Mouse (Mus musculus) testis, adult 2 months (tissue): ENCODE results near the gene Stat2. TPM values are rescaled to one million over a fixed set of nuclear protein-coding genes. Genes with fewer than 3 reads are reported as not detected.
"Not testable (repeated sequence)": the region's sequence is repeated elsewhere in the genome, so short reads cannot be mapped to it uniquely, and the experiment has no call there.

Source experiments
- H3K27ac ChIP-seq: fragments of 200-500 bp; 2 replicates; pipeline ENCODE4 v1.5.1; 2012; ENCODE audit warnings: low read depth, low read length; ENCODE audit not compliant: control insufficient read depth, insufficient read depth
- H3K27me3 ChIP-seq: fragments of 200-500 bp; 2 replicates; pipeline ENCODE4 v1.6.1; 2012; ENCODE audit warnings: mild to moderate bottlenecking, low read length, moderate library complexity; ENCODE audit not compliant: control insufficient read depth, insufficient read depth
- H3K36me3 ChIP-seq: fragments of 200-500 bp; 2 replicates; pipeline ENCODE4 v1.6.1; 2012; ENCODE audit warnings: mild to moderate bottlenecking, low read length; ENCODE audit not compliant: control insufficient read depth, insufficient read depth
- H3K4me1 ChIP-seq: fragments of 200-500 bp; 2 replicates; pipeline ENCODE4 v1.6.1; 2012; ENCODE audit warnings: low read length; ENCODE audit not compliant: control insufficient read depth, insufficient read depth
- H3K4me3 ChIP-seq: fragments of 200-500 bp; 2 replicates; pipeline ENCODE4 v1.5.1; 2012; ENCODE audit warnings: low read depth, mild to moderate bottlenecking, low read length, moderate library complexity, mixed read lengths; ENCODE audit not compliant: control insufficient read depth
- CTCF ChIP-seq: fragments of 200-500 bp; IDR thresholded peaks from 2 replicates; pipeline ENCODE4 v1.5.1; 2012; ENCODE audit warnings: low read depth, mild to moderate bottlenecking, inconsistent platforms, low read length, moderate library complexity; ENCODE audit not compliant: control insufficient read depth, insufficient read depth, insufficient replicate concordance
- POLR2A ChIP-seq: fragments of 200-500 bp; IDR thresholded peaks from 2 replicates; pipeline ENCODE4 v1.6.1; 2012; ENCODE audit warnings: low read depth, mild to moderate bottlenecking, inconsistent platforms, low read length, moderate library complexity; ENCODE audit not compliant: control insufficient read depth
- polyA plus RNA-seq: library from polyadenylated mRNA; depleted of rRNA; stranded (reverse); fragments of >200 nt; gene quantifications from 2 replicates; pipeline ENCODE4 v1.2.3, GENCODE M21; 2012

The Stat2 gene
- polyA plus RNA-seq, 1 experiment = 6.0 TPM

- H3K27me3 ChIP-seq = no peaks in the 10 kb centered on the region
- peak overlapping the region; percentile 75 for H3K4me3 ChIP-seq
- TF ChIP-seq CTCF (no peak), POLR2A (no peak)
- peaks cover 12% of the 10 kb centered on the region for H3K4me1 ChIP-seq
- no peaks in the 10 kb centered on the region for H3K36me3 ChIP-seq
- peak overlapping the region; percentile 59 for H3K27ac ChIP-seq
Measured at GRCm38 (mm10) chr10:128270866-128271265, 507 bp downstream of the Stat2 start.

GRCm38 (mm10) chr10:128271883-128272282 lies 1.5 kb downstream of the Stat2 start:
- peaks cover 12% of the 10 kb centered on the region for H3K4me1 ChIP-seq
- TF ChIP-seq CTCF (no peak), POLR2A (no peak)
- H3K27me3 ChIP-seq = no peaks in the 10 kb centered on the region
- H3K27ac ChIP-seq = no peak overlapping the region
- no peaks in the 10 kb centered on the region for H3K36me3 ChIP-seq
- no peak overlapping the region for H3K4me3 ChIP-seq

GRCm38 (mm10) chr10:128272819-128273439 lies 2.6 kb downstream of the Stat2 start:
- not testable (repeated sequence) for H3K27ac ChIP-seq, H3K27me3 ChIP-seq, H3K36me3 ChIP-seq, H3K4me3 ChIP-seq
- peaks cover 12% of the 10 kb centered on the region for H3K4me1 ChIP-seq

- H3K27me3 ChIP-seq, H3K27ac ChIP-seq, H3K4me1 ChIP-seq, H3K36me3 ChIP-seq, H3K4me3 ChIP-seq: not testable (repeated sequence)
Measured at GRCm38 (mm10) chr10:128275374-128275773, 5.0 kb downstream of the Stat2 start.

GRCm38 (mm10) chr10:128278158-128278557 lies 7.8 kb downstream of the Stat2 start:
- Histone ChIP-seq H3K27me3 (no peaks in the 10 kb centered on the region), H3K27ac (no peak overlapping the region), H3K4me3 (no peak overlapping the region), H3K36me3 (no peaks in the 10 kb centered on the region), H3K4me1 (no peaks in the 10 kb centered on the region)
- TF ChIP-seq CTCF (no peak), POLR2A (no peak)

GRCm38 (mm10) chr10:128280943-128281342 lies 10.6 kb downstream of the Stat2 start:
- no peaks in the 10 kb centered on the region for H3K36me3 ChIP-seq
- no peak for TF ChIP-seq POLR2A
- TF ChIP-seq CTCF = no peak
- H3K27ac ChIP-seq = no peak overlapping the region
- no peak overlapping the region for H3K4me3 ChIP-seq
- no peaks in the 10 kb centered on the region for H3K27me3 ChIP-seq
- H3K4me1 ChIP-seq = no peaks in the 10 kb centered on the region

GRCm38 (mm10) chr10:128281682-128282081 lies 11.3 kb downstream of the Stat2 start:
- H3K36me3 ChIP-seq = no peaks in the 10 kb centered on the region
- H3K27ac ChIP-seq = no peak overlapping the region
- no peak overlapping the region for H3K4me3 ChIP-seq
- no peaks in the 10 kb centered on the region for H3K27me3 ChIP-seq
- no peaks in the 10 kb centered on the region for H3K4me1 ChIP-seq
- TF ChIP-seq CTCF (no peak), POLR2A (no peak)

GRCm38 (mm10) chr10:128282886-128283450 lies 12.6 kb downstream of the Stat2 start:
- Histone ChIP-seq H3K4me3 (no peak overlapping the region), H3K27me3 (no peaks in the 10 kb centered on the region), H3K27ac (no peak overlapping the region), H3K4me1 (no peaks in the 10 kb centered on the region), H3K36me3 (no peaks in the 10 kb centered on the region)
- no peak for TF ChIP-seq POLR2A
- no peak for TF ChIP-seq CTCF
